Mouse (Mus musculus) stomach, postnatal 0 days (tissue): ENCODE results near the gene Nebl.

ENCODE experiments used
- CTCF ChIP-seq: IDR thresholded peaks from 2 replicates; pipeline ENCODE4 v1.5.1; 2016; ENCODE audit warnings: antibody characterized with exemption, low read depth, mild to moderate bottlenecking, moderate library complexity
- EP300 ChIP-seq: optimal IDR thresholded peaks from 2 replicates; pipeline ENCODE3; 2016; ENCODE audit warnings: antibody characterized with exemption

DNA sequence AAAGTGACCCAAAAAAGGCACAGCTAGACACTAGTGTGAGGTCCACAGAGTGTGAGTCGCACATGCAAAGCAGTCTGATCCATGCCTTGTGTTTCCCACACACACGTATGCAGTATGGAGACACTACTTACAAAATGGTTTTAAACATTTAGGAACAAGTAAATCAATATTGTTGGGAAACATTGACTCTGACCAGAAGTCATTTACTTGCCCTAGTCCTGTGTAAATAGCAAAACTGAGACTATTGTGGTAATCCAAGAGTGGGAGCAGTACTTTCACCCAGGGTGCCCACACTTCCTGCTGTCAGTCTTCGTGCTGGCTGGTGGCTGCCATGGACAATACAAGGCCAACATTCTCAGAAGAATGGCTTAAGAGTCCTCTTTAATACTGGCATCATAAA is 141.6 kb downstream of the Nebl start:
- no peak for TF ChIP-seq EP300
- no peak for TF ChIP-seq CTCF
